Mouse (Mus musculus): ENCODE data around the gene Map3k6. TPM values are rescaled to one million over a fixed set of nuclear protein-coding genes. Genes with fewer than 3 reads are reported as not detected.

The Map3k6 gene
- 4.2 and 12.0 TPM in 2 replicates for polyA plus RNA-seq (2012; rRNA removed; ENCODE audit: low replicate concordance)

DNA sequence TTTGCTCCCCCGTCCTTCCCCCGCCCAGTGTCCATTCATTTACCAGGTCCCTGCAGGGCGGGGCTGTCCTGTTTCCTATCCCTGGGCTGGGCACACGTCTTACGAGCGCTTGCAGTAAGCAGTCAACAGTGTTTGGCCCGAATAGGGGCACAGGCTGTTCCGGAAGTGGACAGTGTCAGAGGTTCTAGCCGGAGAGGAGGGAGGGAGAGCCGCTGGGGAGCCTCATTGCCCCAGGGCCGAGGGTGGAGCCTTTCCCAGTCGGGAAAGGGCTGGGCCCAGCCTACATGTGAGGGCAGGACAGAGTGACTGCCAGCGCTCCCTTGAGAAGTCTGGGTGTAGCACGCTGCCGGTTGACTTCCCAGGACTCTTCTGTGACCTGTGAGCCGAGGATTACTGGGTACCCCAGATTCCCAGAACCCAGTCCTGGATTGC lies at the start of gene Map3k6:
TSS of gene Map3k6 (plus strand) at position 329 of the 432 bp plus-strand sequence.

GRCm38 (mm10) chr4:133211751-133212561 lies 28.7 kb upstream of the Map3k6 start, which contains the start of the genes Cd164l2 and Gpr3:
Gene Cd164l2, plus strand, starts transcription at chr4:133212131.
Gene Gpr3, minus strand, starts transcription at chr4:133212536.

GRCm38 (mm10) chr4:133262882-133263281 lies 22.3 kb downstream of the Map3k6 start, which contains the start of gene Sytl1:
Gene Sytl1, minus strand, starts transcription at chr4:133263113.

DNA sequence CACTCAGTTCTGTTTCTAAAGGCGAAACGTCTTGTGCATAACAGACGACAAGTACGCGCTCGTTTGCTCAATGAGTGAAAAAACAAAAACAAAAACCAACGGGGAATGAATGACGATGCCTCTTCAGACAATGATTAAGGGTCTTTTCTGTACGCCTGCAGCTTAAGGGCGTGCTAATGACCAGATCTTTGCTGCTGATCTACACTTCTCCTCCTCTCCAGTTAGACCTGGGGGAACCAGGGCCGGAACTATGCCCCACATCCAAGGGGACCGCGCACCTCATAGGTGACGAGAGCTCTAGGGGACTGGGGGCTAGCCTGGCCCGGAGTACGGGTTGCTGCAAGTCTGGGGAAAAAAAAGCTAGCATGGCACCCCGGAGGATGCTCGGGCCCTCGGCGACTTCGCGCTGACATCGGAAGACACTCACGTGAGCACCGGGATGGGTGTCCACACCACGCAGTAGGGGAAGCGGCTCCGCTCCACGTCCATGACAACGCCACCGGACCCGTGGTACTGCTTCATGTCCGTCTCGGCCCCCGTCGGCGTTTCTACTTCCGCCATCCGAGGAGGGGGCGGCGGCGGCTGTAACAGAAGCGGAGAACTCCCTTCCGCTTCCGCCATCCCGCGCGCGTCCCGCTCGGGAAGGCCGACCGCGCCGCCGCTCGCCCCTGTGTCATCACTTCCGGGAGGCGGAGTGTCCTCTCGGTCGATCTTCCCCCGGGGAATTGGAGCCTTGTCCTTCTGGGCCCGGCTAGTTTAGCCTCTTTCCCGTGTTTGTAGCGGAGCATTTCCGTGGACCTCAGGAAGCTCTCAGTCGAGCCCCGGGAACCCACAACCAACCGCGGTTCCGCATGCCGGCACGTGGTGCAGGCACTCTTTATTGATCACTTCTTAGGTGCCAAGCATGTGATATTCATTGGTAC lies 36.7 kb downstream of the Map3k6 start, which contains the start of gene Tmem222:
TSS of gene Tmem222 (minus strand) at position 689 of the 923 bp plus-strand sequence.

Other genes starting within 250 kb of the Map3k6 start
- 17.6 and 17.9 TPM in 2 replicates for gene Ahdc1, start 229.6 kb upstream of the Map3k6 start, polyA plus RNA-seq (2012; rRNA removed; ENCODE audit: low replicate concordance)
- 38.1 and 50.0 TPM in 2 replicates for gene Wasf2, start 110.3 kb upstream of the Map3k6 start, polyA plus RNA-seq (2012; rRNA removed; ENCODE audit: low replicate concordance)
- gene Cd164l2, start 28.7 kb upstream of the Map3k6 start, polyA plus RNA-seq (2012; rRNA removed; ENCODE audit: low replicate concordance), result 0.62 and 2.0 TPM in 2 replicates
- 0.06 and 0.16 TPM in 2 replicates for gene Gpr3, start 28.3 kb upstream of the Map3k6 start, polyA plus RNA-seq (2012; rRNA removed; ENCODE audit: low replicate concordance)
- 8.8 and 16.1 TPM in 2 replicates for gene Sytl1, start 22.3 kb downstream of the Map3k6 start, polyA plus RNA-seq (2012; rRNA removed; ENCODE audit: low replicate concordance)
- 45.8 and 48.9 TPM in 2 replicates for gene Tmem222, start 37.0 kb downstream of the Map3k6 start, polyA plus RNA-seq (2012; rRNA removed; ENCODE audit: low replicate concordance)
- 80.5 and 151 TPM in 2 replicates for gene Wdtc1, start 112.7 kb downstream of the Map3k6 start, polyA plus RNA-seq (2012; rRNA removed; ENCODE audit: low replicate concordance)
- 45.1 and 60.2 TPM in 2 replicates for gene Slc9a1, start 128.9 kb downstream of the Map3k6 start, polyA plus RNA-seq (2012; rRNA removed; ENCODE audit: low replicate concordance)
- gene Tent5b, start 239.3 kb downstream of the Map3k6 start, polyA plus RNA-seq (2012; rRNA removed; ENCODE audit: low replicate concordance), result 2.8 and 3.9 TPM in 2 replicates

Data from duodenum, adult 2 months (tissue).